Comparison of ENCODE assay signal across 10 mouse cellular contexts in the genomic region with DNA sequence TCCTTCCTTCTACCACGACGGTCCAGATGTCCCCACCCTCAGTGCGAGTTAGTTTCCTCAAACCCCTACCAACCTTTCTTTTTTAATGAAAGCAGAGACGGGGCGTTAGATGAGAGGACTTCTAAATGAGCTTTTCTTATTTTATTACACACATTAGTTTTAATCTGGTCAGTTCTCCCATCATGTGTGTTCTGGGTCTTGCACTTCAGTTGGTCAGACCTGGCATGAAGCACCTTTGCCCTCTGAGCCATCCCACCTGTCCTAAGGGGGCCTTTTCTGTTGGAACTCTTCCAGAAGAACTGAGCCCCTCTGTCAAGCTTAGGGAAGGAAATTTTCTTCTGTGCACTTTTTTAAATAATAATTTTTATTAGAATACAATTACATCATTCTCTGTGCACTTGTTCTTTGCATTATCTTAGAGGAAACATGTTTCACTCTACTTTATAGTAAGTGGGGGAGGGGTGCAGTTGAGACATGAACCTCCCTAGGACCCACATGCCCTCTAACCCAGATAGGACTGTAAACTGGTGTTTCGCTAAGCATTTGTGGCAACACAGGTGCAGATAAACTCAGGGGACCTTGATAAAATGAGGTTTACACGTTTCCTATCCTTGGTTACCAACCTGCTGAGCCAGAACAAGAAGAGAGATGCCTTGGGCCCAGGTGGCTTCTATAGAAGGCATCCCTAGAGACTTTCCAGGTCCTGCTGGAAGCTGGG. TPM values are rescaled to one million over a fixed set of nuclear protein-coding genes. Genes with fewer than 3 reads are reported as not detected.
A peak's percentile ranks its signal among the peaks of the same experiment; 100 is the strongest.
DNase-seq lines count a peak whose midpoint lies in the region; ATAC-seq and TF ChIP-seq lines count a peak whose summit lies in the region.
"Had no signal": no experiment of that assay in that cellular context is flagged by ENCODE, and none has a peak within 500 bp of the region (broad histone marks: within the 10 kb centered on the region; RNA-seq: fewer than 3 reads in every experiment).

No protein-coding gene starts in this region.

- no peak for ATAC-seq in heart, embryonic 12.5 days (ENCODE audit: insufficient number of reproducible peaks, low FRiP score)
- no peak for ATAC-seq in lung, postnatal 0 days
- no peak for ATAC-seq in limb, embryonic 11.5 days (ENCODE audit: insufficient number of reproducible peaks, low FRiP score, low TSS enrichment, low read depth)
- ATAC-seq in stomach, embryonic 15.5 days (ENCODE audit: insufficient read depth, low FRiP score, low read depth), result no peak
- no peak for ATAC-seq in monocyte, adult 5-6 weeks (replicated peaks; ENCODE audit: insufficient number of reproducible peaks, low FRiP score, low TSS enrichment, poor library complexity, severe bottlenecking)
- ATAC-seq: forebrain, postnatal 0 days had no signal

- H3K4me1 ChIP-seq in heart, embryonic 12.5 days (replicated peaks), result peaks cover 12% of the 10 kb centered on the region
- H3K4me1 ChIP-seq in lung, postnatal 0 days (ENCODE audit: insufficient read depth, low read depth, low read length), result peaks cover 5% of the 10 kb centered on the region; the same call in 1 of the 2 replicates
- H3K4me1 ChIP-seq in lung, adult 2 months (ENCODE audit: control insufficient read depth, insufficient read depth, low read length), result peaks cover 12% of the 10 kb centered on the region
- peaks cover 20% of the 10 kb centered on the region for H3K4me1 ChIP-seq in limb, embryonic 11.5 days (ENCODE audit: control insufficient read depth, insufficient read depth, low read length)
- H3K4me1 ChIP-seq in stomach, embryonic 15.5 days, result peaks cover 24% of the 10 kb centered on the region

- no peak overlapping the region for H3K4me3 ChIP-seq in heart, embryonic 12.5 days
- no peak overlapping the region; the same call in 1 of the 2 replicates for H3K4me3 ChIP-seq in lung, postnatal 0 days (ENCODE audit: low read depth, low read length)
- H3K4me3 ChIP-seq in lung, adult 2 months (replicated peaks; ENCODE audit: extremely low read depth, low read depth, low read length), result no peak overlapping the region
- H3K4me3 ChIP-seq in limb, embryonic 11.5 days (ENCODE audit: low read depth, low read length), result no peak overlapping the region
- H3K4me3 ChIP-seq in stomach, embryonic 15.5 days (replicated peaks), result peak overlapping the region; percentile 23

- no peak overlapping the region for H3K27ac ChIP-seq in heart, embryonic 12.5 days (ENCODE audit: poor library complexity, severe bottlenecking)
- H3K27ac ChIP-seq in lung, postnatal 0 days (ENCODE audit: low read length), result peak overlapping the region; percentile 59
- peak overlapping the region; percentile 52; the same call in 1 of the 2 replicates for H3K27ac ChIP-seq in limb, embryonic 11.5 days (replicated peaks; ENCODE audit: low read depth, low read length)
- peak overlapping the region; percentile 64 for H3K27ac ChIP-seq in stomach, embryonic 15.5 days

- TF ChIP-seq CTCF in lung, postnatal 0 days (IDR thresholded peaks at IDR 0.05), result no peak
- TF ChIP-seq CTCF in lung, adult 2 months (IDR thresholded peaks at IDR 0.05; ENCODE audit: insufficient read depth, low read length), result no peak

- H3K36me3 ChIP-seq in heart, embryonic 12.5 days, result no peaks in the 10 kb centered on the region
- H3K36me3 ChIP-seq in lung, postnatal 0 days (ENCODE audit: insufficient read depth, low read length), result no peaks in the 10 kb centered on the region
- no peaks in the 10 kb centered on the region for H3K36me3 ChIP-seq in limb, embryonic 11.5 days (ENCODE audit: control insufficient read depth, insufficient read depth, low read length)
- no peaks in the 10 kb centered on the region for H3K36me3 ChIP-seq in stomach, embryonic 15.5 days

- intact Hi-C loops in heart, postnatal 10 days (cut with DNase I), result no loop called here

- TF ChIP-seq EP300 in lung, postnatal 0 days (IDR thresholded peaks at IDR 0.05), result no peak

- TF ChIP-seq POLR2A in lung, adult 2 months (IDR thresholded peaks at IDR 0.05; ENCODE audit: borderline replicate concordance, extremely low read depth, low read depth, low read length), result no peak

- no peak for DNase-seq in heart, postnatal 10 days
- no peak for DNase-seq in lung, postnatal 0 days (ENCODE audit: low spot score)
- no peak for DNase-seq in lung, adult 2 months
- DNase-seq in limb, embryonic 11.5 days (ENCODE audit: low spot score), result no peak
- DNase-seq in cerebellum, adult 9-11 months, result no peak
- DNase-seq: forebrain, postnatal 0 days had no signal

- WGBS in heart, embryonic 12.5 days, result 60% methylated on average over 7 of the region's 7 CpGs
- 35% methylated on average over 7 of the region's 7 CpGs for WGBS in lung, postnatal 0 days
- WGBS in lung, adult 2 months, result 24% methylated on average over 7 of the region's 7 CpGs
- WGBS in limb, embryonic 11.5 days, result 66% methylated on average over 7 of the region's 7 CpGs
- WGBS in stomach, embryonic 15.5 days, result 31% methylated on average over 7 of the region's 7 CpGs

- no peaks in the 10 kb centered on the region for H3K27me3 ChIP-seq in heart, embryonic 12.5 days (replicated peaks)
- no peaks in the 10 kb centered on the region for H3K27me3 ChIP-seq in lung, postnatal 0 days (replicated peaks; ENCODE audit: insufficient read depth, low read length)
- no peaks in the 10 kb centered on the region for H3K27me3 ChIP-seq in limb, embryonic 11.5 days (ENCODE audit: control insufficient read depth, insufficient read depth, low read length)
- H3K27me3 ChIP-seq in stomach, embryonic 15.5 days (replicated peaks), result no peaks in the 10 kb centered on the region

- H3K4me2 ChIP-seq in heart, embryonic 12.5 days, result peak overlapping the region; percentile 56
- peak overlapping the region; percentile 47 for H3K4me2 ChIP-seq in lung, postnatal 0 days (replicated peaks; ENCODE audit: low read depth, low read length)
- H3K4me2 ChIP-seq in limb, embryonic 11.5 days (ENCODE audit: low read depth, severe bottlenecking), result peak overlapping the region; percentile 8; the same call in 1 of the 2 replicates
- H3K4me2 ChIP-seq in stomach, embryonic 15.5 days, result peak overlapping the region; percentile 56

- no peaks in the 10 kb centered on the region for H3K9me3 ChIP-seq in heart, embryonic 12.5 days (replicated peaks)
- H3K9me3 ChIP-seq in lung, postnatal 0 days (ENCODE audit: low read length), result no peaks in the 10 kb centered on the region
- H3K9me3 ChIP-seq in limb, embryonic 11.5 days (ENCODE audit: control insufficient read depth, low read length), result no peaks in the 10 kb centered on the region
- H3K9me3 ChIP-seq in stomach, embryonic 15.5 days, result no peaks in the 10 kb centered on the region

- 0 out of 2 replicates have a peak overlapping the region, but pooled peaks have one; percentile 52 for H3K9ac ChIP-seq in heart, embryonic 12.5 days
- H3K9ac ChIP-seq in lung, postnatal 0 days (replicated peaks; ENCODE audit: low read depth), result no peak overlapping the region
- H3K9ac ChIP-seq in limb, embryonic 11.5 days (ENCODE audit: low read length), result no peak overlapping the region
- H3K9ac ChIP-seq in stomach, embryonic 15.5 days, result no peak overlapping the region
- H3K9ac ChIP-seq: forebrain, postnatal 0 days had no signal

RNA-seq across cellular contexts. Expression of gene Mrps18a, which starts 36.2 kb away (rescaled TPM):
- polyA plus RNA-seq in heart, embryonic 12.5 days (2016; fragmentation: Nextera tagmentation; extraction: Ambion mirVana), result 121 and 125 TPM in 2 replicates
- total RNA-seq in heart, postnatal 10 days (2021), result 100 to 1,000 TPM; 121 to 129 TPM
- 96.4 and 103 TPM in 2 replicates for polyA plus RNA-seq in lung, postnatal 0 days (2015; fragmentation: Nextera tagmentation; extraction: Ambion mirVana)
- polyA plus RNA-seq in lung, adult 2 months (2012; rRNA removed), result 41.3 and 44.9 TPM in 2 replicates
- 152 and 165 TPM in 2 replicates for polyA plus RNA-seq in limb, embryonic 11.5 days (2014; fragmentation: Nextera tagmentation; extraction: Ambion mirVana)
- 128 and 137 TPM in 2 replicates for polyA plus RNA-seq in stomach, embryonic 15.5 days (2015; fragmentation: Nextera tagmentation; extraction: Ambion mirVana)
- total RNA-seq in monocyte, adult 5-6 weeks (2017), result 32.5 to 38.0 TPM (median 35.9 TPM) in 3 replicates

RNA-seq across cellular contexts. Expression of gene Vegfa, which starts 42.4 kb away (rescaled TPM):
- polyA plus RNA-seq in heart, embryonic 12.5 days (2016; fragmentation: Nextera tagmentation; extraction: Ambion mirVana), result 6.5 and 6.9 TPM in 2 replicates
- total RNA-seq in heart, postnatal 10 days (2021), result 100 to 1,000 TPM; 231 to 234 TPM
- polyA plus RNA-seq in lung, postnatal 0 days (2015; fragmentation: Nextera tagmentation; extraction: Ambion mirVana), result 21.4 and 31.9 TPM in 2 replicates
- polyA plus RNA-seq in lung, adult 2 months (2012; rRNA removed), result 1,228 and 1,453 TPM in 2 replicates
- polyA plus RNA-seq in limb, embryonic 11.5 days (2014; fragmentation: Nextera tagmentation; extraction: Ambion mirVana), result 3.3 and 4.0 TPM in 2 replicates
- 4.9 and 5.7 TPM in 2 replicates for polyA plus RNA-seq in stomach, embryonic 15.5 days (2015; fragmentation: Nextera tagmentation; extraction: Ambion mirVana)
- 16.5 to 56.6 TPM (median 24.3 TPM) in 3 replicates for total RNA-seq in monocyte, adult 5-6 weeks (2017)
- polyA plus RNA-seq: inflammation-experienced regulatory T-cells, adult 6 months had no signal

Comparison
In these comparisons a context has a peak if more than half of its experiments do, and no peak if none do; other contexts are left out.
1. RNA of gene Vegfa, which starts 42.4 kb away (polyA plus RNA-seq): 1,228 to 1,453 TPM in lung, adult 2 months; 21.4 to 31.9 TPM in lung, postnatal 0 days, 6.5 to 6.9 TPM in heart, embryonic 12.5 days, 4.9 to 5.7 TPM in stomach, embryonic 15.5 days and 3.3 to 4.0 TPM in limb, embryonic 11.5 days; every median in the first group is over 10 times any median in the second.
2. Peak in every context shown above with its lines, with median percentiles within 50 percentile points of each other: H3K4me2 ChIP-seq.